Mouse (Mus musculus) common myeloid progenitor, adult 5-6 weeks (primary cell): ENCODE measurements around the gene Jsrp1. TPM values are rescaled to one million over a fixed set of nuclear protein-coding genes. Genes with fewer than 3 reads are reported as not detected.

Experiments
- ATAC-seq: replicated peaks from 2 replicates; pipeline ENCODE4 v1.8.0; 2016; ENCODE audit warnings: low read depth, mild to moderate bottlenecking, moderate TSS enrichment, inconsistent platforms; ENCODE audit not compliant: poor library complexity, severe bottlenecking
- total RNA-seq: library from RNA; stranded (forward); fragments of 200-1000, 187-1606 nt; gene quantifications from 2 replicates; pipeline ENCODE4 v1.2.3, GENCODE M21; 2017

The Jsrp1 gene
- not detected in 2 replicates for total RNA-seq

DNA sequence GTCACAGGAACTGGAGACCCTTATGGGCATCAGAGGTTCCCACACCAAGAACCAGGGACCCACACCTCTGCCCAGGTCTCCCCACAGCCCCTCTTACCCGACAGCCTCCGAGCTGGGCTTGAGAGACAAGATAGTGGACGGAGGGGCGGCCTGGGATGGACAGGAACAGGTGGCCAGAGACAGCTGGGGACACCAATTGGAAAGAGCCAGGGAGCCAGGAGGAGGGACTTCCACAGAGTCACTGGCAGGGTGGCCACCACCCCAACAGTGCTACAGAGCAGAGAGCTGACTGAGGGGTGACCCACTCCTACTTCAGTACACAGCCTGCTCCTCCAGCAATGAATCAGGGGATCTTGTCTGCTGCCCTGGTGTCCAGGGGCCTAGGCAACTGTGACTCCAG lies at the start of gene Jsrp1:
Jsrp1 (minus strand) TSS at position 133 of the 400 bp plus-strand sequence.
- no peak for ATAC-seq

DNA sequence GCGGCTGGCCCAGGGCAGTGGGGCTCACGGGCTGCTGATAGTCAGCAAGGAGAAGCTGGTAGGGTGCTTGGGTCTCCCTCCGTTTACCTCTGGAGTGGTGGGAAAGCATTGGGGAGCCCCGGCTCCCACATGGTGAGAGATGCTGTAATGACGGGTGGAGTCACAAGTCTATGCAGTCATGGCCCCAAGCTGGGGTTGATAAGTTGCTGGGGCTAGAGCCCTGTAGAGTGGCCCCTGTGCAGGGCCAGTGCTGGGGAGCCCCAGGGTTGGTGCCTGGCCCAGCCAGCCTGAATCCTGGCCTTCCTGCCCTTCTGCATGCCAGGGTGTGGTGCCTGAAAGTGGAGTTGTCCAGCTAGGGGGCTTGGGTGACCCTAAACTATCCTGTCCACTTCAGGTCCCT lies 49.0 kb upstream of the Jsrp1 start:
- ATAC-seq, result no peak

DNA sequence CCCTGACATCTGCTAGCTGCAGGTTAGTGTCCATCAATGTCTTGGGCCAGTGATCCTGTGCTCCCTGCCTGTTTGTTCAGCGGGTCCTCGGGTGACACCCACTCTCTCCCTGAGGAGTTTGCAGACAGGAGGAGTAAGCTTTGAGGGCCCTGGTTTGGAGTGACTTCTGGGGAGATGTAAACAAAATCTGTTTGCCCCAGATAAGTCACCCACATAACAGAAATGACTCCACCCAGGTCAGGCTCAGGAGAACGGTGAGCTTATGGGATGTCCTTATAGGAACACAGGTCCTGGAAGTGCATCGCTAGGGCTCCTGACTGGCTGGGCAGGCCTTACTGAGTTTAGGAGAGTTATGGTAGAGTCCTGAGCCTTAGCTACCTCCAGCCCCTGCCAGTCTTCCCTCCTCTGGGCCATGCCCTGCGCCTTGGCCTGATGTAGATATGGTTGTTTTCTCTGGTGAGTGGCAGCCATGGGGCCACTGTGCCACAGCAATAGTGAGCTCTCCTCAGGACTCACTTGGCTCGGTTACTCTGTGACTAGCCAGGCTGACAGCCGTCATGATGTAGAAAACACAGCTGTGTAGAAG lies 45.1 kb upstream of the Jsrp1 start:
- ATAC-seq, result peak; percentile 36

DNA sequence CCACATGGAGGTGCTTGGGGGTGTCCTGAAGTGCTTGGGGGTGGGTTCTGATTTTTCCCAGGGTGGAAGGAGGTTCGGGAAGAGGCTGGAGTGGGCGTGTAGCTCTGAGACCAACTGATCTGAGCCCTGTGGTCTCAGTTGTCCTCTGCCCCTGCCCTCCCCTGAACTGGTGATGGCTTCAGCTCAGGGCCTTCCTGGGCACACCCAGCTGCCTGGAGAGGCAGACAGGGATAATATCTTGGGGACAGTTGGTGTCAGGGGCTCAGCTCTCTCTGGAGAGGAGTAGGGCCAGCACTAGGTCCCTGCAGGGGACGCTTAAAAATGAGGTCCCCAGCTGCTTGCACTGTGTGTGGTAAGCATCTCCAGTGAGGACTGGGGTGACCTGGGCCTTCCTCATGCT lies 44.5 kb upstream of the Jsrp1 start:
- ATAC-seq, result no peak

DNA sequence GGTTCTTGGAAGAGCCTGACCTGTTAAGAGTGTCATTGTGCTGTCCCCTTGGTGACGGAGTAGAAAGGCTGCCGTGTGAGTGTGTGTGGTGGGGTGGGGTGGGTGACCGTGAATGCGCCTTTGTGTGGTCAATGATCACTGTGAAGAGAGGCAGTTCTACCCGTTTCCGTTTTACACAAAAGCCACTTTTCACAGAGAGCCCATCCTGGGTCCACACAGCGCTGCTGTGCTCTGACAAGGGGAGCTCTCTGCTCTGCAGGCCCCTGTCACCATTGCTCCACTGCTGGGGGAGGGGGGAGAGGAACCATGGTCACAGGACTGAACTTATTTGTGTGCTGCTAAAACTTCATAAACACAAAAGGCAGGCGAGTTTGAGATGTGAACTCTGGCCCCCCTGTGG lies 44.1 kb upstream of the Jsrp1 start:
- ATAC-seq, result no peak

DNA sequence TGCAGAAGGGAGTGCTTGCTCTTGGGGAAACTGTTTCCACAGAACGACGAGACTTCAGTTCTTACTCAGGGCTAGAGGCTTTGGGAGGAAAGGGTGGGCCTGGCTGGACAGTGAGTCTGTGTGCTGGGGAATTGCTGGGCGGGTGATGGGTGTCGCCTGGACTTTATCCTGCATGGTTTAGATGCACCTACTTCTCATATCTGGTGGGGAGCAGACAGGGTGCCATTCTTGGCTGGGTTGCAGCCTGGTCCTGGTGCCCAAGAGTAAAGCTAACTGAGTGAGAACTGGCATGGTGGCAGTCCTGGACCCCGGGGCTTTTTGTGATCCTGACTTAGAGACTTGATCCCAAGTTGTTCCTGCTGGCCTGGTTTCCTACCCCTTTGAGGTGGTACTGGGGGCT lies 43.6 kb upstream of the Jsrp1 start:
- no peak for ATAC-seq

DNA sequence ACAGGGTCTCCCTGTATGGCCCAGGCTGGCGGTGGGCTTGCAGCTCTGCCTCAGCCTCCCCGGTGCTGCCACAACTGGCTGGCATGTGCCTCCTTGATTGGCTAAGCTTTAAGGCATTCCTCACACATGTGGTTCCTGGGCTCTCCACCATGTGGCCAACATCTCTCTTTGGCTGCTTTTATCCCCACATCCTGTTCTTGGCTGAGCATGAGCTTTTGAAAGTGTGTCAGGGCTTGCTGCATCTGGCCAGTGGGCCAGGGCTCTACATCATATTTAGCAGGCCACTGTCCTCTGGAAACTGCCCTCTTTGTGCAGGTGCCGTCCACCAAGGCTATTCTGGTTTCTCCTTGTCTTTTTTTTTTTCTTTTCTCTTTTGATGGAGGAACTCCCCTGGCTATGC lies 43.0 kb upstream of the Jsrp1 start:
- ATAC-seq, result peak; percentile 51

DNA sequence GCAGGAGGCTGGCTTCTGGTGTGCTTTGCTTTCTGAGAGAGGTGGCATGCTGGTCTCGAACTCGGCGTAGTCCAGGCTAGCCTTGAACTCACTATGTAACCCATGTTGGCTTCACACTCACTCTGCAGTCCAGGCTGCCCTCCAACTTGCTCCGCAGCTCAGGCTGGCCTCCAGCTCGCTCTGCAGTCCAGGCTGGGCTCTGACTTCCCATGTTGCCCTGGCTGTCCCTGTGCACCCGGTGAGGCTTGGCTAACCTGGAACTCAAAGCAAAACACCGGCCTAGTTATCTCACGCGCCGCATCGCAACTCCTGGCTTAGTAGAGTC lies 42.4 kb upstream of the Jsrp1 start:
- no peak for ATAC-seq

DNA sequence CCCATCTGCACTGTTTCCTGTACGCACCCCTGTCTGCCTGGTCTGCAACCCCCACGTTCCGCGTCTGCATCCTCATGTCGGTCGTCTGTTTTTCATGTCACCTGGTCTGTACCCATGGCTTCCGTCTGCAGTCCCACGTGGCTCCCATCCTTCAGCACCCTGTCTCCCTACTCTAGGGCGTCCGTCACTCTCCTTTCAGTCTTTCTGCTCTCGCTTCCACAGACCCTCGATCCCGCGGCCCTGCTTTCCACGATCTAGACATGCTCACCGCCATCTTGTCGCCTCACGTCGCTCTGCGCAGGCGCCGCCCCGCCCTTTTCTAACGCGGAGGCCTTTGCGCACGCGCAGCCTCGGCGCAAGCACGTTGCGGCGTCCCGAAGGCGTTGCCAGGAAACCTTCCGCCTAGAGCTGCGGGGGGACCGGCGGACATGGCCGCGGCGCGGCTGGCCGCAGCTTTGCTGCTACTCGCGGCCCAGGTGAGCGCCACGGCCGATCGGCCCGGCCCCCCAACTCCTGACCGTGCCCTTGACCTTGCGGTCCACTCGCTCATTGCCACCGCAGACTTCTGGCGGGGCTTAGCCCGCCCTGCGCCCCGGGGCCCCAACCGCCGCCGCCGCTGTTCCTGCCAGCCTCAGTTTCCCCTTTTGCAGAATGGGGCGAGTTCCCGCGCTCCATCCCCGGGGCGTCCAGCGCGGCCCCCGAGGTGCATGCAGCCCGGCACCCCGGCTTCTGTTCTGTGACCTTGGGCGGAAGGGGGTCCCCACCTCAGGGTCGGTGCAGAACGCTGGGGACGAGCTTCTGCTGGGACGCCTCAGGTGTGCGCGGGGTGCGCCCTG lies 41.8 kb upstream of the Jsrp1 start, which contains the start of the genes Lsm7 and Sppl2b:
Lsm7 (minus strand) TSS at position 297 of the 836 bp plus-strand sequence.
Sppl2b (plus strand) TSS at position 363 of the 836 bp plus-strand sequence.
- peak; percentile 71 for ATAC-seq

DNA sequence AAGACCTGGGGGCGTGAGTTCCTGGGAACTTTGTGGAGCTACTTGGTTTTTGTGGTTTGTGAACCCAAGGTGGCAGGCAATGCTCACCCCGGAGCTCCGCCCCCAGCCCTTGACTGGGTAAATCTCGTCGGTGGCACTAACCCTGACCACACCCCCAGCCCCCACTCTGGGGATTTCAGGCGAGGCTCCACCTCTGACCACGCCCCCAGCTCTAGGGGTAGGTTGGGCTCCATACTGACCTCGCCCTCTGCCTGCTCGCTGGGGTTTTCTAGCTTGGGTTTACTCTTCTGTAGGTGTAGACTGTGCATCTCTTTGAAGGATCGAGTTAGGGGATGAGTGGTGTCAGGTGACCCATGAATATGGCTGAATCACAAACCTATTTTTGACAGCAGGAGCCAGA lies 35.3 kb upstream of the Jsrp1 start:
- peak; percentile 85 for ATAC-seq

DNA sequence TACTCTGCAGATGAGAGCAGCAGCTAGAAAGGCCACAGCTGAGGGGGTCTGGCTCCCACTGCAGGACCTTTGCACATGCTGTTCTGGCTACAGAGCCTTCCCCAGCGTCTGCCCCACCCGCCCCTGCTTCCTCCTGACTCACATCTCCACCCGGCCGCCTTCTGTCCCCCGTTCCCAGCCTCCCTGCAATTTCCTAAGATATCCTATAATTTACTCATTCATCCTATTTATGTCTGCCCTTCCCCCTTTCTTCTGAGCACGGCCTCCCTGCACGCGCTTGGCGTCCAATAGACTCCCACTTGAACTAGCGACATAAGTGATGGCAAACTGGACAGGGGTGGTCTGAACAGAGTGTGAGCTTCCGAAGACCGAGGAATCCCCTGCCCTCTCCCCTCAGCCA lies 32.4 kb upstream of the Jsrp1 start:
- ATAC-seq, result no peak

DNA sequence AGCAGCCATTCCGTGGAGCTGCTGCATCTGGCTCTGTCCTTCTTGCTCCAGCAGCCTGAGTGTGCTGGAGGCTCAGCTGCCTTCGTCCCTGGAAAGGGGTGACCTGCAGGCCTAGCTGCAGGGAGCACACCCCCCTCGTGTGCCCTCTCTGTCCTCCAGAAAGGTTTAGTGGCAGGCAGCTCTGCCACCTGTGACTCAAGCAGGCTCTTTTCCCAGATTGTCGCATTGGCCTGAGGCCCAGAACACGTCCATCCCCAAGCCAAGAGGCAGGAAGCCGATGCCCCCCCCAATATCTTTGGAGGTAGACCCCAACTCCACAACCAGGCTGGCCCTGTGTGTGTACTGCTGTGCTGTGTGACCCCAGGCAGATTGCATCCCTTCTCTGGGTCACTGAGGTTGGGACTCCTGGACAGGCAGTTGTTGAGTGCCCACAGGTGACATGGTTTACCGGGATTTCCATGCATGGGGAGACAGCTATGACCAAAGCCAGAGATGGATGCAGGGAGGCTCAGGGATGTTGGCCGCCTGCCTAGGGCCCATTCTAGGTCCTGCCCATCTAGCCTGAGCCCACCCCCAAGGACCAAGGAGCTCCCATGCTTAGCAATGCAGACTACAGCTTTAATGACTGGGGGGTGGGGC lies 31.9 kb upstream of the Jsrp1 start:
- no peak for ATAC-seq

DNA sequence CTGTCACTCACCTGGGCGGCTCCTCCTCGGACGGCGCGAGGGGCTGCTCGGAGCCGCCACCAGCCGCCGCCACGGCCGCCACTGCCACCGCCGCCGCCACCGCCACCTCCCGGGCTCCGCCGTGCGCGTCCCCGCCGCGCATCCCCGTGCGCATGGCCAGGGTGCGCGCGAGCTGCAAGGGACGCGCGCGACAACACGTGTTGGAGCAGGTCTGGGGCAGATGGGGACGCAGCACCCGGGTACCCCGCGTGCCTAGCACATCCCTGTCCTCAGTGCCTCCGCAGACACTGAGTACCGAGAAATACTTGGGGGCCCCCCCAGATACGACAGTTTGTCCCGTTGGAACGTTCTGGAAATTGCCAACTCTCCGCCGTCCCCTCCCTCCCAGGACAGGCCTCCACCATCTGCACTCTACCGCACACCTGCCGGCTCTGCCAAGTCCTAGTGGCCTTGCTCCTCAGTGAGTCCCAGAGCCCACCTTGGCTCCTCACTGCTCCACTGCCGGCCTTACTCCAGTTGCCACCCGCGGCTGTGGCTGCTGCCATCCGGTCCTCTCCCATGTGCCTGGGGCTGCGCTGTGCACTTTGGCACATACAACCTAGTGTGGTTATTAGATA lies 30.7 kb upstream of the Jsrp1 start, which contains the start of gene Lingo3:
Lingo3 (minus strand) TSS at position 109 of the 617 bp plus-strand sequence.
- 0 out of 2 replicates have a peak, but pooled peaks have one; percentile 10 for ATAC-seq

DNA sequence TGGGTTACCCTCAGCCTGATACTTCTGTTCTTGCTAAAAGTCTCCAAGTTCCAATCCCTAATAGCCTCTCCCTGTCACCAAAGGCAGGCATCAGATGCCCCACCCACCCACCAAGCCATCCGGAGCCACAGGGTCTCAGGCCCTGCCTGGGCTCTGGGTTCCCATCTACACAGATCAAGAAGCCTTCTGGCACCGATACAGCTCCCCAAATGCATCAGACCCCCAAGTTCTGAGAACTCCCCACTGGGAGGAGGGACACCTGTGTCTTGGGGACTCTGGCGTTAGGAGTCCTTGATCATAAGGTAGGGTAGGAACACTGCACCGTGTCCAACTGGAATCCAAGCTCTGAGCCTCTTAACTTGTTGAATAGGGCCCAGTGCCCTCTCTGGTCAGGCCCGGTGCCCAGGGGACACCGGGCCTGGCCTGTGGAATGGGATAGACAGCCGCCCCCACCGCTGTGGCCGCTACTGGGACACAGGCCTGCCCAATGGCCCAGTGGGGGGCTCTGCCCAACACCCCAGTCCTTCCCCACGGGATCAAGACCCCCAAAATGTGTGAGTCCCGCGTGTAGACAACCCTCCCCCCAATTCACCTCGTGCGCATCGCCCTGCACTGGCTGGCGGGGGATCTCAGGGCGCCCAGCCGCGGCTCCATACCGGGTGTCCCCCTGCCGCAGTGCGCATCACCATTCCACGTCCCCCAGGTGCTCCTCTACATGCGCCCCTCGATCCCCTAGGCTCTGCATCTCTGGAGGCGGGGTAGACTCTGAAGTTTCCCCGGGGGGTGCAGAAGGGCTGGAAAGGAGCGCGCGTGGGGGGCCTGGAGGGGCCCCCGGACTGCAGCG lies 30.0 kb upstream of the Jsrp1 start:
- ATAC-seq, result no peak

DNA sequence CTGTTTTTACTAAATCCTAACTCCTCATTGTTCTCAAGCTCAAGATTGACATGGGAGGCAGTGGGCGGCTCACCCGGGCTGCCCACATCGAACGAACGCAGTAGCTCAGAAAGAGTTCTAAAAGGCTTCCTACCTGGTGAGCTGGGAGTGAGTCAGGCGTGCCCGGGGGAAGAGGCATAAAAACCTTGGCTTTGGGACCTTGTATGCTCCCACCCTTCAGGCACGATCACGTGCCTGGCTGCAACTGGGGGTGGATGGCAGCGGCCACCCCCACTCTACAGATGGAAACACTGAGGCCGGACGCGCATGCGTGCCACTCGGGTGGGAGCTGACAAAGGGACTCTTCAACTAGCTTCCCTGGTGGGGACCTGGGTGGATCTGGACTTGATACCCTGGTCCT lies 29.0 kb upstream of the Jsrp1 start:
- no peak for ATAC-seq

DNA sequence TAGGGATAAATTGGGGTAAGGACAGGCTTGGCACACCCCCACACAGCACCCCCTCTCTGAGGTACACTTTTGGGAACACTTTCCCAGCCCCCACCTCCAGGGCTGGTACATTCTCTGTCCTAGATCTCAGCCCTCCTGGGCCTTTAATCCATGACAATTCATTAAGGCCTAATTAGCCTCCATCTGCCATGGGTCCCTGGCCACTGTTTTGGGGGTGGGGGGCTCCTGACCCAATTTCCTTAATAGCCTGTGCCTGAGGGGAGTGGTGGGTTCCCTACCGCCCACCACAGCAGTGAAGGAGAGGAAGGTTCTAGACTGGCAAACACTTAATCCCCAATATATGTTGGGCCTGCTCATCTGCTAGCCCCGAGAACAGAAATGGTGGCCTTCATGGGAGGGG lies 28.4 kb upstream of the Jsrp1 start:
- ATAC-seq, result no peak

DNA sequence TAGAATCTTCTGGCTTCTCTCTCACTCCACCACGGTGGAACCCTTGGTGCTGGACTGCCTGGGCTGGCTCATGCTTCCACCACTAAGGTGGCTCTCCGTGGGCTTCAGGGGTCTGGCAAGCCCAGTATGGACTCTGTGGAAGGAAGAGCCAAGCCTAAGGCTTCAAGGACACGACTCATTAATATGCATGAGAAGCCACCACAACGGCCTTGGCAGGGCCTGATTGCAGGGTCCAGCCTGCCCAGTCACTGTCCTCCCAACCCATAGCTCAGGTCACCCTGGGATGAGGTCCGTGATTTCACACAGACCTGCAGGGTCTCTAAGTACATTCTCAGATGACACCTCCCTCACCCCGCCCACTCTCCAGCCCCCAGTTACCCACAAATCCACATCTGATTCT lies 26.6 kb upstream of the Jsrp1 start:
- no peak for ATAC-seq

DNA sequence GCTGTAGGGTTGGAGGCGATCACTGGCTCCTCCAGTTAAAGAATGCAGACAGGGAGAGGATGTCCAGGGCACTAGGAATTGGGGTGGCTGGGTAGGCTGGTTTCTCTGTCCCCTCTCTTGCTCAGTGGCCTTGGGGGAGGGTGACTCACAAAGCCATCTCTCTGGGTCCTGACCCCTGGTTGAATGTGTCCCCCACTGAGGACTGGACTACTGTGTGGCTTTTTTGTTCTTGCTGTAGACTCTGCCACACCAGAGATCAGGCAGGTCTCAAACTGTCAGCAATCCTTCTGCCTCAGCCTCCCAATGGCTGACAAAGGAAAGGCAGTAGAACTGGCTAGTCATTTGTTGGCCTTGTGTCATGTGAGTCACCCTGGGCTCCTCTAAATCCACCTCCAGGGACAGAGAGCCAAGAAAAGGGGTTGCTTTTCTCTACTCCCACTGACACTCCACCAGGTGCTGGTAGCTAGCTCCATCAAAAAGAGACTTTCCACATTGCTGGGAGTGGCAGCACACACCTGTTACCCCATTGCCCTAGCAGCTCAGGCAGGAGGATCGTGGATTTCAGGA lies 25.1 kb upstream of the Jsrp1 start:
- ATAC-seq, result no peak

DNA sequence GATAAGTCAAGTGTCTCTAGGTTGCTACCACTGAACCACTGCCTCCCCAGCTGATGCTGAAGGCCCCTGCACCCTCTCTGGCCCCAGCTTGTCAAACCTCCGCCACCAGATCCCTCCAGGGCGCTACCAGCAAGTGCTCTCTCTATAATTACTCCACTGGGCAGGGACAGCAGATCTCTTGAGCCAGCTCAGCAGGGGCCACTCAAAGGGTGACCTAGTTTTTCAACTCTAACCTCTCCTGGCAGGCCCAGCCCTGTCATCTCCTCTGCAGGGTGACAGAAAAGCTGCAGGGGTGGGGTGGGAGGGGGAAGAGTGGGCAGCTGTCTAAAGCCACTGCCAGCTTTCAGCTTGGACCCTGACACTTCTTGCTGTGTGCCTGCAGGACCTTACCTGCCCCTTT lies 24.5 kb upstream of the Jsrp1 start:
- ATAC-seq, result no peak

DNA sequence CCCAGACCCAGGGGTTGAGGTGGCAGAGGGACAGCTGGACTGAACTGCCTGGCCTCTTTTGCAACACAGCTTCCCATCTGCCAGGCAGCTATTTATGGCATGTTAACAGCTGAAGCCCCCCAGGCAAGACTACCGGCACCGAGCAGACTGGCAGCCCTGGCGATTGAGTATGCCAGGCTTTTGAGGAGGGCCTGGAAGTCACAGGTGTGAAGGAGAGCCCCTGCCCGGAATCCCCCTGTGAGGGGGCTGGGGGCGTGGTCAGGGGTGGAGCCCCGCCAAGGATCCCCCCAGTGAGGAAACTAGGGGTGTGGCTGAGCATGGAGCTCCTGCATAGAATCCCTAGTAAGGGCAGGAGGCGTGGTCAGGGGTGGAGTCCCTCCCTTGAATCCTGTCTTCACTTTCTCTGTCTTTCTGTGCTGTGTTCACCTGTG lies 23.7 kb upstream of the Jsrp1 start:
- no peak for ATAC-seq
